Mouse (Mus musculus) embryonic fibroblast, embryonic 13.5 days (primary cell): ENCODE data around the gene Gm20388. TPM values are rescaled to one million over a fixed set of nuclear protein-coding genes. Genes with fewer than 3 reads are reported as not detected.

ENCODE experiments used
- H3K27ac ChIP-seq: 2 replicates; pipeline ENCODE4 v1.5.1; 2012; ENCODE audit warnings: low read length, control low read depth, inconsistent platforms; ENCODE audit not compliant: insufficient read depth
- H3K4me1 ChIP-seq: 2 replicates; pipeline ENCODE4 v1.6.1; 2011; ENCODE audit warnings: low read length; ENCODE audit not compliant: control insufficient read depth, insufficient read depth
- H3K4me3 ChIP-seq: 2 replicates; pipeline ENCODE4 v1.5.1; 2011; ENCODE audit warnings: mild to moderate bottlenecking, control low read depth, low read length; ENCODE audit not compliant: insufficient read depth
- CTCF ChIP-seq: IDR thresholded peaks from 2 replicates; pipeline ENCODE4 v1.5.1; 2011; ENCODE audit warnings: mild to moderate bottlenecking, control low read depth, low read length, moderate library complexity, borderline replicate concordance; ENCODE audit not compliant: insufficient read depth
- POLR2A ChIP-seq: IDR thresholded peaks from 2 replicates; pipeline ENCODE4 v1.6.1; 2011; ENCODE audit warnings: low read depth, mild to moderate bottlenecking, control low read depth, low read length, moderate library complexity
- polyA plus RNA-seq: library from polyadenylated mRNA; stranded (reverse); fragments of >200 nt; gene quantifications from 2 replicates; pipeline ENCODE4 v1.2.4, GENCODE M21; 2011; ENCODE audit warnings: low read depth; ENCODE audit not compliant: missing spikeins, insufficient read length

Gene Gm20388
- polyA plus RNA-seq, 1 experiment, result 82.8 TPM

GRCm38 (mm10) chr8:123419711-123420110 lies 3509.1 kb downstream of the Gm20388 start:
- Histone ChIP-seq H3K4me3 (no peak overlapping the region), H3K27ac (no peak overlapping the region), H3K4me1 (peaks cover 3% of the 10 kb centered on the region; the same call in 1 of the 2 replicates)
- no peak for TF ChIP-seq POLR2A
- TF ChIP-seq CTCF, result no peak

GRCm38 (mm10) chr8:123420525-123421281 lies 3510.1 kb downstream of the Gm20388 start:
- TF ChIP-seq POLR2A (no peak), CTCF (no peak)
- no peak overlapping the region for H3K27ac ChIP-seq
- no peak overlapping the region for H3K4me3 ChIP-seq
- peaks cover 3% of the 10 kb centered on the region; the same call in 1 of the 2 replicates for H3K4me1 ChIP-seq

- Histone ChIP-seq H3K4me1 (peaks cover 3% of the 10 kb centered on the region; the same call in 1 of the 2 replicates), H3K27ac (no peak overlapping the region), H3K4me3 (no peak overlapping the region)
- no peak for TF ChIP-seq CTCF
- TF ChIP-seq POLR2A, result no peak
These were observed 3510.7 kb downstream of the Gm20388 start for GRCm38 (mm10) chr8:123421325-123421724.

GRCm38 (mm10) chr8:123422056-123422780 lies 3511.6 kb downstream of the Gm20388 start:
- H3K27ac ChIP-seq, result peak overlapping the region; percentile 35; the same call in 1 of the 2 replicates
- peak overlapping the region; percentile 27; the same call in 1 of the 2 replicates for H3K4me3 ChIP-seq
- TF ChIP-seq CTCF, result 0 out of 2 replicates have a peak, but pooled peaks have one; percentile 31
- no peak for TF ChIP-seq POLR2A
- H3K4me1 ChIP-seq, result peaks cover 3% of the 10 kb centered on the region; the same call in 1 of the 2 replicates

GRCm38 (mm10) chr8:123422781-123423159 lies 3512.1 kb downstream of the Gm20388 start:
- TF ChIP-seq CTCF (no peak), POLR2A (no peak)
- no peak overlapping the region for H3K4me3 ChIP-seq
- peaks cover 3% of the 10 kb centered on the region; the same call in 1 of the 2 replicates for H3K4me1 ChIP-seq
- no peak overlapping the region for H3K27ac ChIP-seq

GRCm38 (mm10) chr8:123423441-123423840 lies 3512.8 kb downstream of the Gm20388 start, which contains the start of gene Def8:
Def8 (plus strand) TSS chr8:123423527.
- TF ChIP-seq CTCF (no peak), POLR2A (no peak)
- no peak within 1 kb of the TSS for H3K27ac ChIP-seq
- peaks cover 3% of the 10 kb centered on the region; the same call in 1 of the 2 replicates for H3K4me1 ChIP-seq
- H3K4me3 ChIP-seq, result peak within 1 kb of the TSS; percentile 27; the same call in 1 of the 2 replicates

GRCm38 (mm10) chr8:123426511-123427509 lies 3516.2 kb downstream of the Gm20388 start:
- no peak overlapping the region for H3K4me3 ChIP-seq
- TF ChIP-seq CTCF, result no peak
- no peak for TF ChIP-seq POLR2A
- peaks cover 3% of the 10 kb centered on the region; the same call in 1 of the 2 replicates for H3K4me1 ChIP-seq
- H3K27ac ChIP-seq, result peak overlapping the region; percentile 48

- TF ChIP-seq CTCF (no peak), POLR2A (no peak)
- no peak overlapping the region for H3K27ac ChIP-seq
- no peak overlapping the region for H3K4me3 ChIP-seq
- peaks cover under 1% of the 10 kb centered on the region; the same call in 1 of the 2 replicates for H3K4me1 ChIP-seq
These were observed 3517.1 kb downstream of the Gm20388 start for GRCm38 (mm10) chr8:123427639-123428275.

GRCm38 (mm10) chr8:123428343-123428893 lies 3517.8 kb downstream of the Gm20388 start:
- Histone ChIP-seq H3K27ac (no peak overlapping the region), H3K4me1 (no peaks in the 10 kb centered on the region), H3K4me3 (no peak overlapping the region)
- TF ChIP-seq CTCF (no peak), POLR2A (no peak)
